Mouse (Mus musculus) hindbrain, embryonic 13.5 days (tissue): ENCODE measurements around the gene Aplp2. TPM values are rescaled to one million over a fixed set of nuclear protein-coding genes. Genes with fewer than 3 reads are reported as not detected.
A peak's percentile ranks its signal among the peaks of the same experiment; 100 is the strongest.

Source experiments
- ATAC-seq: fragments of 200-750 bp; cut with Nextera tagmentation; 2 replicates; pipeline ENCODE4 v1.8.0; 2017; ENCODE audit warnings: moderate TSS enrichment; ENCODE audit not compliant: low FRiP score
- H3K27ac ChIP-seq: fragments of 300-500 bp; sonication (generic); 2 replicates; pipeline ENCODE4 v1.5.1; 2015; ENCODE audit warnings: inconsistent platforms, mild to moderate bottlenecking, moderate library complexity
- H3K27me3 ChIP-seq: fragments of 300-500 bp; sonication (generic); 2 replicates; pipeline ENCODE4 v1.6.1; 2015; ENCODE audit warnings: mild to moderate bottlenecking, inconsistent platforms
- H3K36me3 ChIP-seq: fragments of 300-500 bp; sonication (generic); 2 replicates; pipeline ENCODE4 v1.6.1; 2015; ENCODE audit warnings: mild to moderate bottlenecking, inconsistent platforms
- H3K4me1 ChIP-seq: fragments of 300-500 bp; sonication (generic); replicated peaks from 2 replicates; pipeline ENCODE4 v1.6.1; 2015; ENCODE audit warnings: inconsistent platforms
- H3K4me2 ChIP-seq: fragments of 300-500 bp; sonication (generic); 2 replicates; pipeline ENCODE4 v1.6.1; 2015; ENCODE audit warnings: inconsistent platforms, mild to moderate bottlenecking, moderate library complexity
- H3K4me3 ChIP-seq: fragments of 300-500 bp; sonication (generic); 2 replicates; pipeline ENCODE4 v1.5.1; 2015; ENCODE audit warnings: mild to moderate bottlenecking, inconsistent platforms
- H3K9ac ChIP-seq: fragments of 300-500 bp; sonication (generic); 2 replicates; pipeline ENCODE4 v1.6.1; 2015; ENCODE audit warnings: mild to moderate bottlenecking, inconsistent platforms
- H3K9me3 ChIP-seq: fragments of 300-500 bp; sonication (generic); 2 replicates; pipeline ENCODE4 v1.6.1; 2016; ENCODE audit warnings: inconsistent platforms
- WGBS: fragments of 180-500 bp; shearing (Covaris S2); methylation state at CpG from one replicate; pipeline ENCODE4 v1.1.7; 2015; 5-methylcytosine and 5-hydroxymethylcytosine counted together
- polyA plus RNA-seq: library from polyadenylated mRNA; unstranded; fragments of >200 nt; fragmentation: Nextera tagmentation; extraction: Ambion mirVana; gene quantifications from 2 replicates; pipeline ENCODE4 v1.2.1, GENCODE M21; 2015

Aplp2 gene
- polyA plus RNA-seq, 1 experiment from 2014 or later, result 307 TPM

- Histone ChIP-seq H3K27ac (no peak overlapping the region), H3K4me3 (no peak overlapping the region), H3K27me3 (no peaks in the 10 kb centered on the region), H3K36me3 (peaks cover 6% of the 10 kb centered on the region; the same call in 1 of the 2 replicates), H3K4me1 (peaks cover 7% of the 10 kb centered on the region; the same call in 1 of the 2 replicates), H3K4me2 (no peak overlapping the region), H3K9ac (no peak overlapping the region), H3K9me3 (no peaks in the 10 kb centered on the region)
- no peak for ATAC-seq
- WGBS, result 94% methylated on average over 1 of the region's 1 CpGs
Observed at GRCm38 (mm10) chr9:31195573-31195972, 16.0 kb downstream of the Aplp2 start.

- peaks cover 7% of the 10 kb centered on the region; the same call in 1 of the 2 replicates for H3K4me1 ChIP-seq
- no peak overlapping the region for H3K4me3 ChIP-seq
- H3K9ac ChIP-seq, result no peak overlapping the region
- H3K4me2 ChIP-seq, result no peak overlapping the region
- no peak overlapping the region for H3K27ac ChIP-seq
- H3K9me3 ChIP-seq, result no peaks in the 10 kb centered on the region
- H3K27me3 ChIP-seq, result no peaks in the 10 kb centered on the region
- peaks cover 6% of the 10 kb centered on the region; the same call in 1 of the 2 replicates for H3K36me3 ChIP-seq
- ATAC-seq, result no peak
- WGBS, result 92% methylated on average over 7 of the region's 7 CpGs
Observed at GRCm38 (mm10) chr9:31192378-31192777, 19.2 kb downstream of the Aplp2 start.

GRCm38 (mm10) chr9:31191543-31191942 is 20.1 kb downstream of the Aplp2 start:
- WGBS, result 81% methylated on average over 7 of the region's 7 CpGs

GRCm38 (mm10) chr9:31189194-31189593 is 22.4 kb downstream of the Aplp2 start:
- Histone ChIP-seq H3K27ac (no peak overlapping the region), H3K4me3 (no peak overlapping the region), H3K9ac (no peak overlapping the region), H3K4me1 (peaks cover 7% of the 10 kb centered on the region; the same call in 1 of the 2 replicates), H3K36me3 (peaks cover 6% of the 10 kb centered on the region; the same call in 1 of the 2 replicates), H3K9me3 (no peaks in the 10 kb centered on the region), H3K4me2 (no peak overlapping the region), H3K27me3 (no peaks in the 10 kb centered on the region)
- ATAC-seq, result no peak
- 91% methylated on average over 2 of the region's 2 CpGs for WGBS

More at GRCm38 (mm10) chr9:31191543-31191942, 20.1 kb downstream of the Aplp2 start:
- peaks cover 7% of the 10 kb centered on the region; the same call in 1 of the 2 replicates for H3K4me1 ChIP-seq
- H3K4me3 ChIP-seq, result no peak overlapping the region
- no peak for ATAC-seq
- H3K9ac ChIP-seq, result no peak overlapping the region
- no peak overlapping the region for H3K27ac ChIP-seq
- H3K27me3 ChIP-seq, result no peaks in the 10 kb centered on the region
- H3K9me3 ChIP-seq, result no peaks in the 10 kb centered on the region
- H3K36me3 ChIP-seq, result peaks cover 6% of the 10 kb centered on the region; the same call in 1 of the 2 replicates
- no peak overlapping the region for H3K4me2 ChIP-seq

GRCm38 (mm10) chr9:31184439-31184838 is 27.2 kb downstream of the Aplp2 start:
- no peaks in the 10 kb centered on the region for H3K9me3 ChIP-seq
- H3K27ac ChIP-seq, result no peak overlapping the region
- WGBS, result 95% methylated on average over 5 of the region's 5 CpGs
- no peaks in the 10 kb centered on the region for H3K27me3 ChIP-seq
- no peak overlapping the region for H3K4me2 ChIP-seq
- H3K9ac ChIP-seq, result no peak overlapping the region
- no peak overlapping the region for H3K4me3 ChIP-seq
- no peak for ATAC-seq
- peaks cover 14% of the 10 kb centered on the region for H3K4me1 ChIP-seq
- H3K36me3 ChIP-seq, result no peaks in the 10 kb centered on the region

- Histone ChIP-seq H3K27ac (no peak overlapping the region), H3K36me3 (no peaks in the 10 kb centered on the region), H3K4me3 (no peak overlapping the region), H3K4me2 (no peak overlapping the region), H3K9me3 (no peaks in the 10 kb centered on the region), H3K9ac (no peak overlapping the region), H3K4me1 (peaks cover 17% of the 10 kb centered on the region), H3K27me3 (no peaks in the 10 kb centered on the region)
- no peak for ATAC-seq
- 85% methylated on average over 4 of the region's 4 CpGs for WGBS
Observed at GRCm38 (mm10) chr9:31183061-31183460, 28.6 kb downstream of the Aplp2 start.

GRCm38 (mm10) chr9:31181291-31182085 is 30.1 kb downstream of the Aplp2 start:
- H3K27ac ChIP-seq, result no peak overlapping the region
- no peak for ATAC-seq
- peaks cover 31% of the 10 kb centered on the region for H3K4me1 ChIP-seq
- H3K4me3 ChIP-seq, result no peak overlapping the region
- 0 out of 2 replicates have a peak, but pooled peaks cover under 1% of the 10 kb centered on the region for H3K36me3 ChIP-seq
- no peaks in the 10 kb centered on the region for H3K27me3 ChIP-seq
- H3K4me2 ChIP-seq, result no peak overlapping the region
- no peaks in the 10 kb centered on the region for H3K9me3 ChIP-seq
- 73% methylated on average over 10 of the region's 10 CpGs for WGBS
- H3K9ac ChIP-seq, result no peak overlapping the region

- Histone ChIP-seq H3K36me3 (peaks cover 15% of the 10 kb centered on the region), H3K4me2 (no peak overlapping the region), H3K27ac (peak overlapping the region; percentile 40), H3K9ac (no peak overlapping the region; the same call in 1 of the 2 replicates), H3K4me1 (peaks cover 38% of the 10 kb centered on the region), H3K4me3 (no peak overlapping the region), H3K27me3 (no peaks in the 10 kb centered on the region), H3K9me3 (no peaks in the 10 kb centered on the region)
- no peak for ATAC-seq
- WGBS, result 87% methylated on average over 6 of the region's 6 CpGs
Observed at GRCm38 (mm10) chr9:31177692-31178091, 33.9 kb downstream of the Aplp2 start.

- Histone ChIP-seq H3K9me3 (no peaks in the 10 kb centered on the region), H3K27ac (peak overlapping the region; percentile 56), H3K4me1 (peaks cover 28% of the 10 kb centered on the region), H3K27me3 (no peaks in the 10 kb centered on the region), H3K4me2 (no peak overlapping the region), H3K9ac (no peak overlapping the region), H3K36me3 (peaks cover 20% of the 10 kb centered on the region), H3K4me3 (no peak overlapping the region)
- ATAC-seq, result no peak
- WGBS, result 69% methylated on average over 8 of the region's 8 CpGs
Observed at GRCm38 (mm10) chr9:31176379-31177130, 35.1 kb downstream of the Aplp2 start.

GRCm38 (mm10) chr9:31175978-31176377 is 35.6 kb downstream of the Aplp2 start:
- H3K27me3 ChIP-seq, result no peaks in the 10 kb centered on the region
- H3K4me3 ChIP-seq, result no peak overlapping the region
- H3K9ac ChIP-seq, result no peak overlapping the region
- peaks cover 24% of the 10 kb centered on the region for H3K4me1 ChIP-seq
- no peak for ATAC-seq
- peaks cover 26% of the 10 kb centered on the region for H3K36me3 ChIP-seq
- no peak overlapping the region for H3K4me2 ChIP-seq
- H3K27ac ChIP-seq, result peak overlapping the region; percentile 56; the same call in 1 of the 2 replicates
- 88% methylated on average over 3 of the region's 3 CpGs for WGBS
- H3K9me3 ChIP-seq, result no peaks in the 10 kb centered on the region

GRCm38 (mm10) chr9:31175346-31175745 is 36.3 kb downstream of the Aplp2 start:
- no peak overlapping the region for H3K4me2 ChIP-seq
- H3K4me1 ChIP-seq, result peaks cover 24% of the 10 kb centered on the region
- 95% methylated on average over 6 of the region's 6 CpGs for WGBS
- ATAC-seq, result no peak
- H3K4me3 ChIP-seq, result no peak overlapping the region
- no peaks in the 10 kb centered on the region for H3K9me3 ChIP-seq
- H3K36me3 ChIP-seq, result peaks cover 30% of the 10 kb centered on the region
- H3K27me3 ChIP-seq, result no peaks in the 10 kb centered on the region
- no peak overlapping the region for H3K27ac ChIP-seq
- H3K9ac ChIP-seq, result no peak overlapping the region

- peaks cover 66% of the 10 kb centered on the region for H3K36me3 ChIP-seq
Observed at GRCm38 (mm10) chr9:31168356-31169093, 43.1 kb downstream of the Aplp2 start.

More at GRCm38 (mm10) chr9:31168356-31169093, 43.1 kb downstream of the Aplp2 start:
- no peak overlapping the region for H3K9ac ChIP-seq
- H3K9me3 ChIP-seq, result no peaks in the 10 kb centered on the region
- H3K27me3 ChIP-seq, result no peaks in the 10 kb centered on the region
- no peak for ATAC-seq
- H3K27ac ChIP-seq, result no peak overlapping the region
- H3K4me1 ChIP-seq, result no peaks in the 10 kb centered on the region
- no peak overlapping the region for H3K4me3 ChIP-seq
- WGBS, result 95% methylated on average over 22 of the region's 22 CpGs
- no peak overlapping the region for H3K4me2 ChIP-seq
